Mouse (Mus musculus) heart, postnatal 36 days (tissue): ENCODE data around the gene Myl6b. TPM values are rescaled to one million over a fixed set of nuclear protein-coding genes. Genes with fewer than 3 reads are reported as not detected.

Experiments used
- DNase-seq, 2 experiments: peaks; one replicate each; pipeline ENCODE4 v3.0.0; 2021 to 2022
- intact Hi-C: fragments of 180-260 bp; cut with DNase I; formaldehyde crosslinking; loops from one replicate; pipeline ENCODE4 v1.15.1; 2025
- microRNA-seq, 2 experiments: library from miRNA; unstranded; fragments of <30 nt; microRNA quantifications; one replicate each; pipeline ENCODE4 v1.2.0; 2021; ENCODE audit warnings: borderline number of aligned reads in 2 of 2
- total RNA-seq, 2 experiments: library from RNA; stranded (reverse); gene quantifications; 2 replicates each; pipeline ENCODE4 v1.2.3; 2021

Gene Myl6b
- total RNA-seq, 2 experiments from 2014 or later: 2.8 to 3.2 TPM

GRCm38 (mm10) chr10:128459409-128460269, 38.8 kb downstream of the Myl6b start:
- intact Hi-C loops: loop anchor here (1.0 to 2.0 kb wide), 2 partner anchors 31 to 77 kb away; no protein-coding TSS in a partner anchor
- DNase-seq: peak; percentile 31 to 54

- intact Hi-C loops: loop anchor here (1.0 to 2.0 kb wide), 2 partner anchors 32 to 77 kb away; no protein-coding TSS in a partner anchor
- DNase-seq: peak; percentile 87 to 90
These were observed 39.6 kb downstream of the Myl6b start, which contains the start of gene Smarcc2 for GRCm38 (mm10) chr10:128458719-128459408. Gene Smarcc2, plus strand, starts transcription at chr10:128459248.

- DNase-seq: peak; percentile 94 to 99
- intact Hi-C loops: loop anchor here (2.0 kb wide), 1 partner anchor 32 kb away; no protein-coding TSS in a partner anchor
These were observed 40.2 kb downstream of the Myl6b start for GRCm38 (mm10) chr10:128458348-128458718.

GRCm38 (mm10) chr10:128457676-128458075, 40.8 kb downstream of the Myl6b start:
- DNase-seq: no peak
- intact Hi-C loops: loop anchor here (1.0 to 2.0 kb wide), 2 partner anchors 33 to 120 kb away; partner anchors contain the start of gene Cs

GRCm38 (mm10) chr10:128455280-128455679, 43.2 kb downstream of the Myl6b start:
- DNase-seq: peak; percentile 69 to 72
- intact Hi-C loops: loop anchor here (1.0 to 2.0 kb wide), 3 partner anchors 46 to 120 kb away; no protein-coding TSS in a partner anchor

GRCm38 (mm10) chr10:128454471-128454870, 44.0 kb downstream of the Myl6b start:
- intact Hi-C loops: loop anchor here (2.0 kb wide), 1 partner anchor 120 kb away; no protein-coding TSS in a partner anchor
- DNase-seq: no peak

GRCm38 (mm10) chr10:128451014-128451413, 47.5 kb downstream of the Myl6b start:
- DNase-seq: no peak
- intact Hi-C loops: no loop called here

GRCm38 (mm10) chr10:128445407-128445806, 53.1 kb downstream of the Myl6b start:
- intact Hi-C loops: no loop called here
- no peak for DNase-seq

- intact Hi-C loops: no loop called here
- no peak for DNase-seq
These were observed 54.1 kb downstream of the Myl6b start for GRCm38 (mm10) chr10:128444354-128444753.

Small RNA genes lying within 50 kb of the gene (microRNA-seq; reads per million reads assigned to microRNA genes)
- gene Mir6916 (0.72 to 1.3 reads per million in 2 experiments), gene Mir8105 (1.4 to 2.7 reads per million in 2 experiments)

Other genes with a start within 250 kb of the Myl6b start
- gene Apon, start 244.6 kb downstream of the Myl6b start, total RNA-seq: under 1 TPM in 1 of 2 experiments, not detected in 1; 0.19 TPM
- not detected for gene Apof, start 230.0 kb downstream of the Myl6b start, total RNA-seq
- gene Stat2, start 228.1 kb downstream of the Myl6b start, total RNA-seq: 10 to 100 TPM in 1 of 2 experiments, 1 to 10 TPM in 1; 8.4 to 15.4 TPM
- not detected for gene Il23a, start 199.9 kb downstream of the Myl6b start, total RNA-seq
- 1 to 10 TPM; 7.5 to 7.6 TPM for gene Pan2, start 195.3 kb downstream of the Myl6b start, total RNA-seq
- 10 to 100 TPM; 65.4 to 67.3 TPM for gene Cnpy2, start 176.2 kb downstream of the Myl6b start, total RNA-seq
- gene Cs, start 161.0 kb downstream of the Myl6b start, total RNA-seq: 1,000 to 10,000 TPM; 1,152 to 1,240 TPM
- 100 to 1,000 TPM; 304 to 339 TPM for gene Coq10a, start 129.7 kb downstream of the Myl6b start, total RNA-seq
- 10 to 100 TPM; 41.2 to 43.2 TPM for gene Ankrd52, start 121.6 kb downstream of the Myl6b start, total RNA-seq
- gene Slc39a5, start 97.5 kb downstream of the Myl6b start, total RNA-seq: not detected
- gene Nabp2, start 87.2 kb downstream of the Myl6b start, total RNA-seq: 10 to 100 TPM; 44.6 to 49.6 TPM
- 10 to 100 TPM; 16.3 to 18.3 TPM for gene Rnf41, start 87.0 kb downstream of the Myl6b start, total RNA-seq
- 10 to 100 TPM; 79.8 to 82.7 TPM for gene Smarcc2, start 39.4 kb downstream of the Myl6b start, total RNA-seq
- 100 to 1,000 TPM; 267 to 286 TPM for gene Myl6, start 4.5 kb downstream of the Myl6b start, total RNA-seq
- 10 to 100 TPM; 19.3 TPM for gene Esyt1, start 27.2 kb upstream of the Myl6b start, total RNA-seq
- gene Zc3h10, start 49.1 kb upstream of the Myl6b start, total RNA-seq: 1 to 10 TPM; 7.2 to 8.8 TPM
- 1,000 to 10,000 TPM; 1,509 to 1,535 TPM for gene Rpl41, start 50.6 kb upstream of the Myl6b start, total RNA-seq
- gene Pa2g4, start 67.3 kb upstream of the Myl6b start, total RNA-seq: 10 to 100 TPM; 43.4 to 50.5 TPM
- 1 to 10 TPM; 8.9 to 9.2 TPM for gene Erbb3, start 91.0 kb upstream of the Myl6b start, total RNA-seq
- 100 to 1,000 TPM; 246 to 289 TPM for gene Rps26, start 128.1 kb upstream of the Myl6b start, total RNA-seq
- under 1 TPM; 0.62 to 0.69 TPM for gene Ikzf4, start 147.3 kb upstream of the Myl6b start, total RNA-seq
- gene Suox, start 175.4 kb upstream of the Myl6b start, total RNA-seq: 10 to 100 TPM; 23.7 to 27.0 TPM
- gene Rab5b, start 197.6 kb upstream of the Myl6b start, total RNA-seq: 10 to 100 TPM; 80.8 to 81.1 TPM
- under 1 TPM; 0.46 to 0.50 TPM for gene Pmel, start 205.5 kb upstream of the Myl6b start, total RNA-seq
- gene Cdk2, start 206.3 kb upstream of the Myl6b start, total RNA-seq: 10 to 100 TPM; 13.8 to 13.9 TPM
- gene Dgka, start 246.2 kb upstream of the Myl6b start, total RNA-seq: 10 to 100 TPM; 11.5 to 12.8 TPM
- 1 to 10 TPM; 7.8 to 9.7 TPM for gene Pym1, start 249.2 kb upstream of the Myl6b start, total RNA-seq